Mouse (Mus musculus) gastrocnemius, adult 2 months (tissue): Measurements from ENCODE around the gene Nacc2. TPM values are rescaled to one million over a fixed set of nuclear protein-coding genes. Genes with fewer than 3 reads are reported as not detected.

Experiments used
- DNase-seq: peaks from one replicate; pipeline ENCODE4 v3.0.0; 2022
- H3K27ac ChIP-seq: fragments of 200-600 bp; 2 replicates; pipeline ENCODE4 v1.8.1; 2022; ENCODE audit warnings: mild to moderate bottlenecking
- H3K4me3 ChIP-seq: fragments of 200-600 bp; 2 replicates; pipeline ENCODE4 v1.8.1; 2022; ENCODE audit warnings: mild to moderate bottlenecking, moderate library complexity
- CTCF ChIP-seq: fragments of 200-600 bp; IDR thresholded peaks from 2 replicates; pipeline ENCODE4 v1.8.1; 2022; ENCODE audit warnings: antibody characterized with exemption, mild to moderate bottlenecking, moderate library complexity
- intact Hi-C: fragments of 180-260 bp; cut with DNase I; formaldehyde crosslinking; loops from one replicate; pipeline ENCODE4 v1.15.1; 2025
- long read RNA-seq, 2 experiments: library from polyadenylated mRNA; stranded (forward); transcript quantifications; one replicate each; pipeline ENCODE4 v2.0.0; 2021
- total RNA-seq, 2 experiments: library from RNA; stranded (reverse); gene quantifications; 2 replicates each; pipeline ENCODE4 v1.2.3; 2021

The Nacc2 gene
- total RNA-seq, result 10 to 100 TPM; 18.9 to 32.6 TPM
- long read RNA-seq, experiment 1, full-length matches to known transcripts, result 37 of 73 reads
- long read RNA-seq, experiment 1, partial matches to known transcripts, result 9 of 73 reads
- long read RNA-seq, experiment 1, other reads (novel, unspliced or antisense), result 27 of 73 reads
- long read RNA-seq, experiment 2, full-length matches to known transcripts, result 26 of 44 reads
- long read RNA-seq, experiment 2, partial matches to known transcripts, result 5 of 44 reads
- long read RNA-seq, experiment 2, other reads (novel, unspliced or antisense), result 13 of 44 reads

GRCm38 (mm10) chr2:26123079-26123648 is at the start of gene Nacc2:
Gene Nacc2, minus strand, starts transcription at chr2:26123220.
- peak within 1 kb of the TSS; percentile 94 for H3K27ac ChIP-seq
- intact Hi-C loops, result no loop called here
- DNase-seq, result no peak
- TF ChIP-seq CTCF, result no peak
- H3K4me3 ChIP-seq, result peak within 1 kb of the TSS; percentile 95

- no peak for TF ChIP-seq CTCF
- H3K4me3 ChIP-seq, result no peak overlapping the region
- DNase-seq, result no peak
- H3K27ac ChIP-seq, result no peak overlapping the region
- intact Hi-C loops, result no loop called here
These were observed 49.1 kb upstream of the Nacc2 start for GRCm38 (mm10) chr2:26172166-26172565.

GRCm38 (mm10) chr2:26170376-26170775 is 47.4 kb upstream of the Nacc2 start:
- intact Hi-C loops, result no loop called here
- no peak for TF ChIP-seq CTCF
- Histone ChIP-seq H3K27ac (no peak overlapping the region), H3K4me3 (no peak overlapping the region)
- no peak for DNase-seq

GRCm38 (mm10) chr2:26168843-26169579 is 46.0 kb upstream of the Nacc2 start:
- intact Hi-C loops, result no loop called here
- H3K27ac ChIP-seq, result no peak overlapping the region
- H3K4me3 ChIP-seq, result no peak overlapping the region
- no peak for DNase-seq
- TF ChIP-seq CTCF, result no peak

GRCm38 (mm10) chr2:26166890-26167289 is 43.9 kb upstream of the Nacc2 start:
- no peak for DNase-seq
- no peak overlapping the region for H3K27ac ChIP-seq
- TF ChIP-seq CTCF, result no peak
- intact Hi-C loops, result no loop called here
- H3K4me3 ChIP-seq, result no peak overlapping the region

- Histone ChIP-seq H3K4me3 (no peak overlapping the region), H3K27ac (no peak overlapping the region)
- TF ChIP-seq CTCF, result no peak
- intact Hi-C loops, result loop anchor here (5.0 kb wide), 1 partner anchor 69 kb away; no protein-coding TSS in a partner anchor
- DNase-seq, result no peak
These were observed 35.0 kb upstream of the Nacc2 start for GRCm38 (mm10) chr2:26158064-26158463.

- intact Hi-C loops, result loop anchor here (5.0 kb wide), 1 partner anchor 71 kb away; no protein-coding TSS in a partner anchor
- H3K4me3 ChIP-seq, result no peak overlapping the region
- no peak for DNase-seq
- no peak overlapping the region for H3K27ac ChIP-seq
- TF ChIP-seq CTCF, result no peak
These were observed 33.4 kb upstream of the Nacc2 start for GRCm38 (mm10) chr2:26156191-26156977.

GRCm38 (mm10) chr2:26155737-26156136 is 32.7 kb upstream of the Nacc2 start:
- no peak for TF ChIP-seq CTCF
- Histone ChIP-seq H3K27ac (no peak overlapping the region), H3K4me3 (no peak overlapping the region)
- intact Hi-C loops, result loop anchor here (5.0 kb wide), 1 partner anchor 72 kb away; no protein-coding TSS in a partner anchor
- no peak for DNase-seq

GRCm38 (mm10) chr2:26154586-26154985 is 31.6 kb upstream of the Nacc2 start:
- Histone ChIP-seq H3K27ac (no peak overlapping the region), H3K4me3 (no peak overlapping the region)
- no peak for DNase-seq
- intact Hi-C loops, result loop anchor here (1.0 kb wide), 1 partner anchor 119 kb away; no protein-coding TSS in a partner anchor
- TF ChIP-seq CTCF, result no peak

GRCm38 (mm10) chr2:26153909-26154340 is 30.9 kb upstream of the Nacc2 start:
- Histone ChIP-seq H3K27ac (no peak overlapping the region), H3K4me3 (no peak overlapping the region)
- peak; percentile 84 for TF ChIP-seq CTCF
- no peak for DNase-seq
- intact Hi-C loops, result loop anchor here (1.0 kb wide), 1 partner anchor 119 kb away; no protein-coding TSS in a partner anchor

GRCm38 (mm10) chr2:26153295-26153694 is 30.3 kb upstream of the Nacc2 start:
- TF ChIP-seq CTCF, result peak; percentile 64
- H3K4me3 ChIP-seq, result no peak overlapping the region
- H3K27ac ChIP-seq, result no peak overlapping the region
- DNase-seq, result peak; percentile 68
- intact Hi-C loops, result no loop called here

GRCm38 (mm10) chr2:26147706-26148370 is 24.8 kb upstream of the Nacc2 start:
- DNase-seq, result peak; percentile 38
- intact Hi-C loops, result loop anchor here (10.0 kb wide), 1 partner anchor 213 kb away; no protein-coding TSS in a partner anchor
- no peak for TF ChIP-seq CTCF
- Histone ChIP-seq H3K4me3 (no peak overlapping the region), H3K27ac (no peak overlapping the region)
